Mouse (Mus musculus) midbrain, postnatal 0 days (tissue): Measurements from ENCODE around the gene H13. TPM values are rescaled to one million over a fixed set of nuclear protein-coding genes. Genes with fewer than 3 reads are reported as not detected.

Experiments
- ATAC-seq: fragments of 200-750 bp; cut with Nextera tagmentation; 2 replicates; pipeline ENCODE4 v1.8.0; 2017; ENCODE audit warnings: moderate number of reproducible peaks, mild to moderate bottlenecking, moderate TSS enrichment, moderate library complexity; ENCODE audit not compliant: low FRiP score
- DNase-seq: peaks from one replicate; pipeline ENCODE4 v3.0.0-alpha.2; 2015; ENCODE audit warnings: low spot score
- H3K27ac ChIP-seq: fragments of 300-500 bp; sonication (generic); 2 replicates; pipeline ENCODE4 v1.5.1; 2014; ENCODE audit warnings: low read depth, mild to moderate bottlenecking, low read length, mixed read lengths
- H3K27me3 ChIP-seq: fragments of 300-500 bp; sonication (generic); 2 replicates; pipeline ENCODE4 v1.6.1; 2014; ENCODE audit warnings: low read length, control low read depth, mixed read lengths; ENCODE audit not compliant: insufficient read depth
- H3K36me3 ChIP-seq: fragments of 300-500 bp; sonication (generic); 2 replicates; pipeline ENCODE4 v1.6.1; 2014; ENCODE audit warnings: low read length, control low read depth, mixed read lengths; ENCODE audit not compliant: insufficient read depth
- H3K4me1 ChIP-seq: fragments of 300-500 bp; sonication (generic); 2 replicates; pipeline ENCODE4 v1.6.1; 2014; ENCODE audit warnings: mild to moderate bottlenecking, control low read depth, antibody characterized with exemption, low read length, mixed read lengths; ENCODE audit not compliant: insufficient read depth
- H3K4me2 ChIP-seq: fragments of 300-500 bp; sonication (generic); 2 replicates; pipeline ENCODE4 v1.6.1; 2014; ENCODE audit warnings: low read depth, mild to moderate bottlenecking, low read length, mixed read lengths; ENCODE audit not compliant: poor library complexity, severe bottlenecking
- H3K4me3 ChIP-seq: fragments of 300-500 bp; sonication (generic); 2 replicates; pipeline ENCODE4 v1.5.1; 2014; ENCODE audit warnings: low read depth, mild to moderate bottlenecking, low read length, moderate library complexity
- H3K9ac ChIP-seq: fragments of 300-500 bp; sonication (generic); replicated peaks from 2 replicates; pipeline ENCODE4 v1.6.1; 2014; ENCODE audit warnings: mild to moderate bottlenecking, low read length, moderate library complexity, mixed read lengths; ENCODE audit not compliant: poor library complexity, severe bottlenecking
- H3K9me3 ChIP-seq: fragments of 300-500 bp; sonication (generic); 2 replicates; pipeline ENCODE4 v1.6.1; 2016; ENCODE audit warnings: low read length, control low read depth
- CTCF ChIP-seq: IDR thresholded peaks from 2 replicates; pipeline ENCODE4 v1.5.1; 2016; ENCODE audit warnings: antibody characterized with exemption, mild to moderate bottlenecking
- WGBS: fragments of 180-500 bp; shearing (Covaris S2); extraction: QIAGEN DNeasy Blood & Tissue Kit; methylation state at CpG from one replicate; pipeline ENCODE4 v1.1.7; 2014; 5-methylcytosine and 5-hydroxymethylcytosine counted together
- polyA plus RNA-seq: library from polyadenylated mRNA; unstranded; fragments of >200 nt; fragmentation: Nextera tagmentation; extraction: Ambion mirVana; gene quantifications from 2 replicates; pipeline ENCODE4 v1.2.1, GENCODE M21; 2015
- total RNA-seq: library from RNA; depleted of rRNA; stranded (reverse); fragments of >200 nt; gene quantifications from 2 replicates; pipeline ENCODE4 v1.2.3, GENCODE M21; 2014

The H13 gene
- total and polyA plus RNA-seq, 2 experiments from 2014 or later = 166 to 175 TPM

DNA sequence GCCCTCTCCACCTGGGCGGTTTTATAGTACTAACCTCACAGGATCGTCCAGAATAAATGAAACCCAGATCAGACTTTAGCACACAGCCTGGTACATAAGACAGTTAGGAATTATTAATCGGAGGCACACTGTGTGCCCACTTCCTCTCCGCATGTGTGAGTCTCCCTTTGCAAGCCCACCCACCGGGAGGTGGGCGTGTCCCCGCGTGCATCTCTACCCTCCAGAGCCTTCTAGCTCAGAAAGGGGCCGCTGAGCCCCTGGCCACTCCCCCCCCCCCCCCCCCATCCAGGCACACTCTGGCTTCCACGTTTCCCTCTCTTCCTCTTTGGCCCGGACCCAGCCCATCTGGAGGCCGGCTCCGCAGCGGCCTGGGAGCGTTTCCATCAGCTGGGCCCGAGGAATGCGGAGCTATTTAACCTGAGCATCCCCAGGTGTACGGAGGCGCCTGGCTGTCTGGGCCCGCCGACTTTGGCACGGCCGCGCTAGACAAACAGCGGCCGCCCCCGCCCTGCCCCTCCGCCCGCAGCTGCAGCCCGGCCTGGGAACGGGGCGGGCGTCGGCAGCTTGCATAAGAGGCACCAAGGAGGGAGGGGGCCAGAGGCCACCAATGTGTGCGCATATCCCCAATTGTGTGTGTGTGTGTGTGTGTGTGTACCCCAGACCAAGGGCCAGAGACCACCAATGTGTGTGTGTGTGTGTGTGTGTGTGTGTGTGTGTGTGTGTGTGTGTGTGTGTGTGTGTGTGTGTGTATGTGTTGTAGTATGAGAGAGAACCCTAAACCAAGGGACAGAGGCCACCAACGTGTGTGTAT, 70.0 kb downstream of the H13 start:
- Histone ChIP-seq H3K4me2 (peak overlapping the region; percentile 79), H3K36me3 (no peaks in the 10 kb centered on the region), H3K4me1 (peaks cover 3% of the 10 kb centered on the region; the same call in 1 of the 2 replicates), H3K27ac (peak overlapping the region; percentile 8; the same call in 1 of the 2 replicates), H3K27me3 (no peaks in the 10 kb centered on the region), H3K9ac (peak overlapping the region; percentile 60), H3K9me3 (no peaks in the 10 kb centered on the region), H3K4me3 (peak overlapping the region; percentile 41)
- ATAC-seq (0 out of 2 replicates have a peak, but pooled peaks have one; percentile 2), DNase-seq (peak; percentile 56)
- no peak for TF ChIP-seq CTCF
- 2% methylated on average over 31 of the region's 36 CpGs for WGBS

DNA sequence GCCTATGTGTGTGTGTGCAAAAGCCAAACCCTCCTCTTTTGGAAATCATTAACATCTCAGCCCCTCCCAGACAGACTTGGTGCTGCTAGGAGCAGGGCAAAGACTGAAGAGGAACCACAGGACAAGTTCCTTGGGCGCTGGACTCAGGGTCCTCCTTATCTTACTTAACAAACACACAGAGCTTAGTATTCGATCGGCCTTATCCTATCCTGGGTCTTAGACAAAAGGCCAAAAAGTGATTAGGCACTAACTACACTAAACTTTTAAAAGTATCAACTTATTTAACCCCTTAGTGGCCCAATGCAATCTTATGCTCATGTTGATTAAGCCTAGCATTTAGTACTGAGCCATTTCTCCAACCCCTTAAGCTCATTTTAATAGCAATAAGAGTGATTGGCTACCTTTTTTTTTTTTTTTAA, 70.6 kb downstream of the H13 start:
- H3K36me3 ChIP-seq = no peaks in the 10 kb centered on the region
- H3K4me1 ChIP-seq = peaks cover 3% of the 10 kb centered on the region; the same call in 1 of the 2 replicates
- no peaks in the 10 kb centered on the region for H3K9me3 ChIP-seq
- ATAC-seq (no peak), DNase-seq (no peak)
- no peak overlapping the region for H3K4me2 ChIP-seq
- no peak for TF ChIP-seq CTCF
- WGBS = 30% methylated on average over 3 of the region's 3 CpGs
- no peak overlapping the region for H3K4me3 ChIP-seq
- no peaks in the 10 kb centered on the region for H3K27me3 ChIP-seq
- H3K27ac ChIP-seq = no peak overlapping the region
- H3K9ac ChIP-seq = no peak overlapping the region

DNA sequence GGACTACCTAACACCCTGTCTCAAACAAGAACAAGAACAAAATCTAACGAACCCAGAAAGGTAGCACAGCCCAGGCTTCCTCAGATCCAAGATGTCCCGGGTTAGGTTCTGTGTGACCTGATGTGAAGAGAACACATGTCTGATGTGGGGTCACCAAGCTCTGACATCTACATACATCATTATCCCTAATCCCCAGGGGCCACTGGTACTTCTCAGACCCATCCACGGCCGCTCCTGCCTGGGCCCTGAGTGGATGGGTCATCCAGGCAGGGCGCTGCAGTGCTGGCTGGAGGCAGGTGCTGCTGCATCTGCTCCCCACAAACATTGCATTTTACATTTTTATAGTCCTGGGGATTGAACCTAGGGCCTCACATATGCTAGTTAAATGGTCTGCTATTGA, 71.2 kb downstream of the H13 start:
- Histone ChIP-seq H3K27me3 (no peaks in the 10 kb centered on the region), H3K4me1 (peaks cover 3% of the 10 kb centered on the region; the same call in 1 of the 2 replicates), H3K4me3 (no peak overlapping the region), H3K9ac (no peak overlapping the region), H3K36me3 (no peaks in the 10 kb centered on the region), H3K9me3 (no peaks in the 10 kb centered on the region), H3K4me2 (no peak overlapping the region), H3K27ac (no peak overlapping the region)
- ATAC-seq (no peak), DNase-seq (no peak)
- TF ChIP-seq CTCF = no peak
- 82% methylated on average over 5 of the region's 5 CpGs for whole genome bisulfite sequencing

DNA sequence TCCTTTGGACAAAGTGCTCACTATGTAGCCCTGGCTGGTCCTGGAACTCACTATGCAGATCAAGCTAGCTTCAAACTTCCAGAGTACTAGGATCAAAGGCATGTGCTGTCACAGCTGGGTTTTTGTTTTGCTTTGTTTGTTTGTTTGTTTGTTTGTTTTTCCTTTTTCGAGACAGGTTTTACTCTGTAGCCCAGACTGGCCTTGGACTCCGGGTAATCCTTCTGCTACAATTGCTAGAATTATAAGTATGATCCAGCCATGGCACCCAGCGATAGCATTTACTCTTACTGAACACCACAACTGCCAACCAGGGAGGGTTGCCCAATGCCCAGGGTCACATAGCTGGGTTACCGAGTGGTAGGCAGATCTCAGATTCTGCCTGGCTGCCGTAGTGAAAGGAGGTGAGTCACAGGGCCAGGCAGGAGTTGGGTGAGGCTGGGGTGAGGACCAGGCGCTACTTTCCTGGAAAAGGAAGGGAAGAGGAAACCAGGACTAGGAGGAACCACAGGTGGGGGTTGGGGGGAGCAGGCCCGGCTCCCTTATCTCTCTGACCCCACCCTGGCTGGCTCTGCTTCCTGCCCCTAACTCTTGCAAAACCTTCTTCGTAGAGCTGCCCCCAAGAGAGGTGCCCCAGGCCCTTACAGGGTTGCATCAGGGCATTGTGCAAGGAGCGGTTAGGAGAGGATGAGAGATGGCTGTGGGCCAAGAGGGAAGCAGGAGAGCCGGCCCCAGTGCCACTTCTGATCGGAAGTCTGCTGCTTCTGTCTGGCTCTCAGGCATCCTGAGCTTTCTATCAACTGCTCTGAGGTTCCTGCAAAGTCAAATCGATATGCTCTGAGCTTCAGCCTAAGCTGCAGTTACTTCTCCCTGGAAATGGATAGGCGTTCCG, 72.1 kb downstream of the H13 start:
- H3K9ac ChIP-seq = no peak overlapping the region
- H3K36me3 ChIP-seq = no peaks in the 10 kb centered on the region
- H3K27ac ChIP-seq = no peak overlapping the region
- TF ChIP-seq CTCF = no peak
- no peaks in the 10 kb centered on the region for H3K9me3 ChIP-seq
- DNase-seq = peak; percentile 74
- H3K4me1 ChIP-seq = peaks cover 3% of the 10 kb centered on the region; the same call in 1 of the 2 replicates
- 50% methylated on average over 14 of the region's 14 CpGs for WGBS
- no peaks in the 10 kb centered on the region for H3K27me3 ChIP-seq
- peak; percentile 25; the same call in 1 of the 2 replicates for ATAC-seq
- peak overlapping the region; percentile 20; the same call in 1 of the 2 replicates for H3K4me2 ChIP-seq
- no peak overlapping the region for H3K4me3 ChIP-seq

DNA sequence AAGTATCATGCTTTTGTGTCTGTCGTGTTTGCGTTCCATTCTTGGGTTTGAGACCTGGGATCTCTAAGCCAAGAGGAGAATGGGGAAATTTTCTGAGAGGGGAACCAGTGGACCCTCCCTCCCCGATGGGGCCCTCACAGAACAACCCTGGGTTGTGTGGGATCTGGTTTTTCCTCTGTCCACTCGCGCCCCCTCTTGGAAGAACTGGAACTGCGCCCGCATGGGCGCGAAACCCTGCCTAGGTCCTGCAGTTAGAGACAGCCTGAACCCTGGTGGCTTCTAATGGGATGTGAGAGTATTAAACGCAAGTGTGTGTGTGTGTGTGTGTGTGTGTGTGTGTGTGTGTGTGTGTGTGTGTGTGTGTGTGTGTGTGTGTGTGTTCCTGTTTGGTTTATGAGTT, 73.2 kb downstream of the H13 start:
- Histone ChIP-seq H3K4me2 (no peak overlapping the region), H3K4me1 (no peaks in the 10 kb centered on the region), H3K4me3 (no peak overlapping the region), H3K27ac (no peak overlapping the region), H3K36me3 (no peaks in the 10 kb centered on the region), H3K9ac (no peak overlapping the region), H3K9me3 (no peaks in the 10 kb centered on the region), H3K27me3 (no peaks in the 10 kb centered on the region)
- WGBS = 18% methylated on average over 10 of the region's 10 CpGs
- DNase-seq (peak; percentile 71), ATAC-seq (peak; percentile 47; the same call in 1 of the 2 replicates)
- peak; percentile 67 for TF ChIP-seq CTCF
